Mouse (Mus musculus) left cerebral cortex, adult 2 months (tissue): Measurements from ENCODE around the gene Arhgap35. TPM values are rescaled to one million over a fixed set of nuclear protein-coding genes. Genes with fewer than 3 reads are reported as not detected.

Source experiments
- DNase-seq, 2 experiments: peaks; one replicate each; pipeline ENCODE4 v3.0.0; 2021 to 2022; ENCODE audit warnings: low spot score in 2 of 2, mixed read lengths in 1 of 2; ENCODE audit errors: extremely low spot score in 1 of 2
- H3K27ac ChIP-seq: fragments of 200-600 bp; 2 replicates; pipeline ENCODE4 v1.8.1; 2022
- H3K4me3 ChIP-seq: fragments of 200-600 bp; 2 replicates; pipeline ENCODE4 v1.8.1; 2022
- CTCF ChIP-seq: fragments of 200-600 bp; IDR thresholded peaks from 2 replicates; pipeline ENCODE4 v1.8.1; 2022; ENCODE audit warnings: antibody characterized with exemption, mild to moderate bottlenecking, moderate library complexity
- intact Hi-C: fragments of 180-260 bp; cut with DNase I; formaldehyde crosslinking; loops from one replicate; pipeline ENCODE4 v1.15.1; 2025
- total RNA-seq, 2 experiments: library from RNA; stranded (reverse); gene quantifications; 2 replicates each; pipeline ENCODE4 v1.2.3; 2021

Gene Arhgap35
- total RNA-seq, 2 experiments from 2014 or later = 138 to 140 TPM

GRCm38 (mm10) chr7:16504573-16505225, 110.1 kb downstream of the Arhgap35 start:
- intact Hi-C loops = no loop called here
- DNase-seq = no peak
- H3K27ac ChIP-seq = no peak overlapping the region
- no peak for TF ChIP-seq CTCF
- H3K4me3 ChIP-seq = no peak overlapping the region

GRCm38 (mm10) chr7:16501571-16501970, 113.2 kb downstream of the Arhgap35 start:
- DNase-seq = no peak
- Histone ChIP-seq H3K4me3 (no peak overlapping the region), H3K27ac (no peak overlapping the region)
- TF ChIP-seq CTCF = no peak
- intact Hi-C loops = no loop called here

GRCm38 (mm10) chr7:16499671-16500104, 115.1 kb downstream of the Arhgap35 start:
- Histone ChIP-seq H3K27ac (no peak overlapping the region; the same call in 1 of the 2 replicates), H3K4me3 (no peak overlapping the region)
- TF ChIP-seq CTCF = no peak
- no peak for DNase-seq
- intact Hi-C loops = no loop called here

GRCm38 (mm10) chr7:16496260-16496659, 118.5 kb downstream of the Arhgap35 start:
- DNase-seq = no peak
- no peak overlapping the region for H3K27ac ChIP-seq
- no peak overlapping the region for H3K4me3 ChIP-seq
- TF ChIP-seq CTCF = no peak
- intact Hi-C loops = no loop called here

- TF ChIP-seq CTCF = peak; percentile 75
- Histone ChIP-seq H3K4me3 (no peak overlapping the region), H3K27ac (no peak overlapping the region)
- DNase-seq = no peak
- intact Hi-C loops = no loop called here
These were observed 121.4 kb downstream of the Arhgap35 start for GRCm38 (mm10) chr7:16493361-16493760.

GRCm38 (mm10) chr7:16492211-16492610, 122.6 kb downstream of the Arhgap35 start:
- Histone ChIP-seq H3K4me3 (no peak overlapping the region), H3K27ac (no peak overlapping the region)
- intact Hi-C loops = no loop called here
- TF ChIP-seq CTCF = no peak
- no peak for DNase-seq

DNA sequence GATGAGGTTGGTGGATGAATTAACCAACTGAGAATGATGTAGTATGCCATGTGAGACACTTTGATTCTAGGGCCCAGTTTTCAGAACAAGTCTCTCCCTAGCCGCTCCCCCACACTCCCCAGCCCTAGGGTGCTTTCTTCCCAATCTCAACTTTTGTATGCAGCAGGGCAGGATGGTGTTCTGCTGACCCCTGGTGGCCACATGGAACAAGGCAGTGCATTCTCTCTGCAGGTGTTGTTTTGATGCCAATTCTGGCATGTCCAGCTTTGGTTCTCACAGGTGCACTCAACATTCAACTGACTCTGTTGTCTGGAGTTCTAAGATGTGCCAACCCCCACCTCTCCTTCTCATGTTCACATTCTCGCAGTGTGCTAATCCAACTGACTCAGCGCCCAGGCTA, 123.0 kb downstream of the Arhgap35 start:
- TF ChIP-seq CTCF = peak; percentile 88
- peak; percentile 48 to 65 for DNase-seq
- Histone ChIP-seq H3K27ac (no peak overlapping the region; the same call in 1 of the 2 replicates), H3K4me3 (no peak overlapping the region)
- intact Hi-C loops = loop anchor here (2.0 kb wide), 1 partner anchor 27 kb away; no protein-coding TSS in a partner anchor

GRCm38 (mm10) chr7:16489948-16490347, 124.8 kb downstream of the Arhgap35 start:
- TF ChIP-seq CTCF = peak; percentile 54
- DNase-seq = peak in 1 of 2 experiments; percentile 39
- intact Hi-C loops = loop anchor here (1.0 to 2.0 kb wide), 2 partner anchors 25 to 127 kb away; no protein-coding TSS in a partner anchor
- H3K27ac ChIP-seq = no peak overlapping the region
- H3K4me3 ChIP-seq = no peak overlapping the region

DNA sequence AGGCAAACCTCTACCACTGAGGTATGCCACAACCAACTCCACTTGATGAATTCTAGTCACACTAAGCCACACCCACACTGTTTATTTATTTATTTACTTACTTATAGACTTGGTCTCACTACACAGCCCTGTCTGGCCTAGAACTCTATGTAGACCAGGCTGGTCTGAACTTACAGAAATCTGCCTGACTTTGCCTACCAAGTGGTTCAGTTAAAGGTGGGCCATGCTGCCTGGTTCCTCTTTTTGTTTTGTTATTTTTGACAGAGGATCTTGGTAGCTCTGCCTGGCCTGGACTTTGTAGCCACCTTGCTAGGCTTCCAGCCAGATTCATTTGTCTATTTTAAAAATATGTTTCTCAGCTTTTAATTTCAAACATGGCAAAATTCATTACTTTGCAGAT, 126.0 kb downstream of the Arhgap35 start:
- Histone ChIP-seq H3K27ac (no peak overlapping the region), H3K4me3 (no peak overlapping the region)
- no peak for TF ChIP-seq CTCF
- intact Hi-C loops = no loop called here
- no peak for DNase-seq

DNA sequence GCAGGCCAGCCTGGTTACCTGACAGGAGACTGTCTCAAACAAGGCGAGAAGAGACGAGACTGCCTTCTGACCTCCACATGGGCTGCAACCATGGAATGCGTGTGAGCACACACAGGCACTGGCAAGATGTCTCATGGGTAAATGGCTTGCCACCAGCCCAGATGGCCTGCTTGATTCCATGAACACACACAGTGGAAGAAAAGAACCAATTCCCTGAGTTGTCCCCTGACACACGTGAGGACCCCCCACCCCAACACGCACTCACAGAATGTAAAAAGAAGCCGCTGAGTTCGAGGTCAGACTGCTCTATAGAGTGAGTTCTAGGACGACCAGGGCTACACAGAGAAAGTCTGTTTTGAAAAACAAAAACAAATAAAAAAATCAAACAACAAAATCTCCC, 137.2 kb downstream of the Arhgap35 start, which contains the start of gene Npas1:
Gene Npas1, minus strand, starts transcription at position 101 of the 400 bp plus-strand sequence.
- Histone ChIP-seq H3K4me3 (peak within 1 kb of the TSS; percentile 29), H3K27ac (no peak within 1 kb of the TSS)
- no peak for TF ChIP-seq CTCF
- DNase-seq = no peak
- intact Hi-C loops = no loop called here

DNA sequence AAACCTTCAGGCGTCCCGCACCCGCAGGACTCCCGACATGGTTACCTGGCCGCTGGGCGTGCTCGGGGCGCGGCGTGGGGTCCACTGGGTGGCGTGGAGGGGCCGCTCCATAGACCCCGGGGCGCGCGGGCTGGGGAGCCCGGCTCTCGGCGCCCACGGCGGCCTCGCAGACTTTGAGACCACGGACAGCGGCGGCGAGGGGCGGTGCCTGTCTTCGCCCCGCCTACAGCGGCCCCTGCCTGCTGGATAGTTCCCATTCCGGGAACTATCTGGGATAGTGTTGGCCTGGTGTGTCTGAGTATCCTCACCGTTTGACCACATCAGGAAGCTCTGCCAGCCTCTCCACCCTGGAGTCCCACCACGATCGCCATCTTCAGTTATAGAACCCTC, 138.2 kb downstream of the Arhgap35 start:
- intact Hi-C loops = no loop called here
- no peak overlapping the region for H3K27ac ChIP-seq

GRCm38 (mm10) chr7:16475764-16476599, 138.8 kb downstream of the Arhgap35 start:
- H3K4me3 ChIP-seq = peak overlapping the region; percentile 29

More for the DNA sequence above, 138.2 kb downstream of the Arhgap35 start:
- no peak for TF ChIP-seq CTCF
- peak overlapping the region; percentile 29 for H3K4me3 ChIP-seq
- no peak for DNase-seq

More at GRCm38 (mm10) chr7:16475764-16476599, 138.8 kb downstream of the Arhgap35 start:
- intact Hi-C loops = no loop called here
- no peak overlapping the region for H3K27ac ChIP-seq
- no peak for TF ChIP-seq CTCF
- no peak for DNase-seq
